Mouse (Mus musculus) heart, adult 2 months (tissue): ENCODE measurements around the gene Plcl1. TPM values are rescaled to one million over a fixed set of nuclear protein-coding genes. Genes with fewer than 3 reads are reported as not detected.

Experiments
- DNase-seq, 2 experiments: peaks; one replicate each; pipeline ENCODE4 v3.0.0; 2021
- H3K27ac ChIP-seq: fragments of 200-600 bp; 2 replicates; pipeline ENCODE4 v1.8.1; 2022
- H3K27me3 ChIP-seq: fragments of 200-500 bp; 2 replicates; pipeline ENCODE4 v1.6.1; 2012; ENCODE audit warnings: mild to moderate bottlenecking, low read length, inconsistent platforms, mixed read lengths; ENCODE audit not compliant: control insufficient read depth, insufficient read depth
- H3K36me3 ChIP-seq: fragments of 200-500 bp; 2 replicates; pipeline ENCODE4 v1.6.1; 2012; ENCODE audit warnings: low read length, inconsistent platforms; ENCODE audit not compliant: control insufficient read depth, insufficient read depth
- H3K4me1 ChIP-seq: fragments of 200-500 bp; 2 replicates; pipeline ENCODE4 v1.6.1; 2011; ENCODE audit warnings: low read length; ENCODE audit not compliant: control insufficient read depth, insufficient read depth
- H3K4me3 ChIP-seq: fragments of 200-600 bp; 2 replicates; pipeline ENCODE4 v1.8.1; 2022
- H3K79me2 ChIP-seq: fragments of 200-500 bp; replicated peaks from 2 replicates; pipeline ENCODE4 v1.6.1; 2012; ENCODE audit warnings: mild to moderate bottlenecking, inconsistent platforms, low read length, moderate library complexity, mixed read lengths; ENCODE audit not compliant: control insufficient read depth, insufficient read depth
- H3K9ac ChIP-seq: fragments of 200-500 bp; 2 replicates; pipeline ENCODE4 v1.6.1; 2012; ENCODE audit warnings: low read depth, mild to moderate bottlenecking, control low read depth, inconsistent platforms, low read length, mixed read lengths
- CTCF ChIP-seq: fragments of 200-600 bp; IDR thresholded peaks from 2 replicates; pipeline ENCODE4 v1.8.1; 2022; ENCODE audit warnings: antibody characterized with exemption, mild to moderate bottlenecking, moderate library complexity
- EP300 ChIP-seq: fragments of 200-500 bp; IDR thresholded peaks from 2 replicates; pipeline ENCODE4 v1.6.1; 2011; ENCODE audit warnings: low read depth, low read length, control low read depth; ENCODE audit not compliant: insufficient read depth
- POLR2A ChIP-seq: fragments of 200-500 bp; IDR thresholded peaks from 2 replicates; pipeline ENCODE4 v1.6.1; 2011; ENCODE audit warnings: mild to moderate bottlenecking, low read depth, low read length, control low read depth; ENCODE audit not compliant: insufficient read depth
- WGBS: fragments of 180-500 bp; shearing (Covaris S2); methylation state at CpG from one replicate; pipeline ENCODE4 v1.1.7; 2018; 5-methylcytosine and 5-hydroxymethylcytosine counted together
- intact Hi-C: fragments of 180-260 bp; cut with DNase I; formaldehyde crosslinking; loops from one replicate; pipeline ENCODE4 v1.15.1; 2025
- polyA plus RNA-seq: library from polyadenylated mRNA; depleted of rRNA; stranded (reverse); fragments of >200 nt; gene quantifications from 2 replicates; pipeline ENCODE4 v1.2.3, GENCODE M21; 2012
- total RNA-seq, 2 experiments: library from RNA; stranded (reverse); gene quantifications; 2 replicates each; pipeline ENCODE4 v1.2.3; 2021

Plcl1 gene
- total and polyA plus RNA-seq, 3 experiments, result 0.86 to 3.1 (median 3.0) TPM

GRCm38 (mm10) chr1:55665137-55665827 is 259.6 kb downstream of the Plcl1 start:
- no peaks in the 10 kb centered on the region for H3K27me3 ChIP-seq
- no peak for TF ChIP-seq POLR2A
- TF ChIP-seq EP300, result no peak
- no peak overlapping the region for H3K9ac ChIP-seq
- intact Hi-C loops, result no loop called here
- no peaks in the 10 kb centered on the region for H3K79me2 ChIP-seq
- H3K4me1 ChIP-seq, result peaks cover 2% of the 10 kb centered on the region
- 43% methylated on average over 10 of the region's 10 CpGs for whole genome bisulfite sequencing
- peak overlapping the region; percentile 40 for H3K27ac ChIP-seq
- peak in 1 of 2 experiments; percentile 14 for DNase-seq
- no peaks in the 10 kb centered on the region for H3K36me3 ChIP-seq
- no peak overlapping the region for H3K4me3 ChIP-seq

- peaks cover 2% of the 10 kb centered on the region for H3K4me1 ChIP-seq
- H3K79me2 ChIP-seq, result no peaks in the 10 kb centered on the region
- no peak for TF ChIP-seq CTCF
- TF ChIP-seq EP300, result no peak
- TF ChIP-seq POLR2A, result no peak
- H3K27ac ChIP-seq, result peak overlapping the region; percentile 27
- H3K27me3 ChIP-seq, result no peaks in the 10 kb centered on the region
- WGBS, result 61% methylated on average over 11 of the region's 11 CpGs
- no peak overlapping the region for H3K9ac ChIP-seq
- DNase-seq, result peak in 1 of 2 experiments; percentile 13
- H3K4me3 ChIP-seq, result no peak overlapping the region
- intact Hi-C loops, result no loop called here
- H3K36me3 ChIP-seq, result no peaks in the 10 kb centered on the region
Measured at GRCm38 (mm10) chr1:55665828-55666673, 260.3 kb downstream of the Plcl1 start.

GRCm38 (mm10) chr1:55666798-55667197 is 261.1 kb downstream of the Plcl1 start:
- no peak overlapping the region; the same call in 1 of the 2 replicates for H3K27ac ChIP-seq

GRCm38 (mm10) chr1:55668622-55669237 is 263.0 kb downstream of the Plcl1 start:
- Histone ChIP-seq H3K4me3 (no peak overlapping the region), H3K36me3 (no peaks in the 10 kb centered on the region), H3K27me3 (no peaks in the 10 kb centered on the region), H3K4me1 (peaks cover 2% of the 10 kb centered on the region), H3K9ac (no peak overlapping the region), H3K79me2 (no peaks in the 10 kb centered on the region), H3K27ac (no peak overlapping the region)
- WGBS, result 65% methylated on average over 4 of the region's 4 CpGs
- TF ChIP-seq EP300 (no peak), POLR2A (no peak), CTCF (no peak)
- intact Hi-C loops, result no loop called here
- no peak for DNase-seq

More at GRCm38 (mm10) chr1:55666798-55667197, 261.1 kb downstream of the Plcl1 start:
- intact Hi-C loops, result no loop called here
- whole genome bisulfite sequencing, result 65% methylated on average over 5 of the region's 5 CpGs
- H3K36me3 ChIP-seq, result no peaks in the 10 kb centered on the region
- TF ChIP-seq EP300, result no peak
- no peak for TF ChIP-seq CTCF
- no peak for TF ChIP-seq POLR2A
- H3K4me1 ChIP-seq, result peaks cover 2% of the 10 kb centered on the region
- no peak for DNase-seq
- no peak overlapping the region for H3K4me3 ChIP-seq
- H3K27me3 ChIP-seq, result no peaks in the 10 kb centered on the region
- no peak overlapping the region for H3K9ac ChIP-seq
- H3K79me2 ChIP-seq, result no peaks in the 10 kb centered on the region

- no peak for DNase-seq
- no peaks in the 10 kb centered on the region for H3K36me3 ChIP-seq
- H3K27ac ChIP-seq, result no peak overlapping the region
- TF ChIP-seq EP300, result no peak
- TF ChIP-seq CTCF, result no peak
- TF ChIP-seq POLR2A, result no peak
- WGBS, result 98% methylated on average over 3 of the region's 3 CpGs
- H3K27me3 ChIP-seq, result no peaks in the 10 kb centered on the region
- intact Hi-C loops, result no loop called here
- H3K4me3 ChIP-seq, result no peak overlapping the region
- H3K79me2 ChIP-seq, result no peaks in the 10 kb centered on the region
- no peak overlapping the region for H3K9ac ChIP-seq
- peaks cover 1% of the 10 kb centered on the region; the same call in 1 of the 2 replicates for H3K4me1 ChIP-seq
Measured at GRCm38 (mm10) chr1:55682676-55683075, 277.0 kb downstream of the Plcl1 start.
